Mouse (Mus musculus): Measurements from ENCODE around the gene Fcgr4. TPM values are rescaled to one million over a fixed set of nuclear protein-coding genes. Genes with fewer than 3 reads are reported as not detected.
"Not testable (repeated sequence)": the region's sequence is repeated elsewhere in the genome, so short reads cannot be mapped to it uniquely, and the experiment has no call there.

Gene Fcgr4
- total and polyA plus RNA-seq, 2 experiments from 2014 or later = 0.23 to 0.60 TPM

GRCm38 (mm10) chr1:171064491-171065242 is 45.9 kb downstream of the Fcgr4 start, which contains the start of gene Fcgr3:
Fcgr3 (minus strand) TSS chr1:171064935.
- DNase-seq (ENCODE audit: low spot score) (peak; percentile 45), ATAC-seq (ENCODE audit: insufficient read depth, low read depth) (peak; percentile 62)
- peak; percentile 36 for TF ChIP-seq CTCF (IDR thresholded peaks at IDR 0.05; ENCODE audit: low read depth)
- H3K9ac ChIP-seq (replicated peaks; ENCODE audit: low read depth, low read length); H3K27ac ChIP-seq (ENCODE audit: low read depth); H3K4me1 ChIP-seq (ENCODE audit: control insufficient read depth, insufficient read depth); H3K36me3 ChIP-seq (replicated peaks; ENCODE audit: control insufficient read depth, insufficient read depth, low read length); H3K9me3 ChIP-seq (replicated peaks; ENCODE audit: control insufficient read depth, low read length): not testable (repeated sequence)
- Histone ChIP-seq H3K27me3 (ENCODE audit: control insufficient read depth, insufficient read depth, low read length) (peaks cover 25% of the 10 kb centered on the region), H3K4me2 (ENCODE audit: low read depth, low read length) (peak within 1 kb of the TSS; percentile 36), H3K4me3 (ENCODE audit: low read depth, low read length) (peak within 1 kb of the TSS; percentile 34)
- under 1% methylated on average over 38 of the region's 75 CpGs for WGBS

GRCm38 (mm10) chr1:171065243-171065587 is 46.5 kb downstream of the Fcgr4 start:
- ATAC-seq (ENCODE audit: insufficient read depth, low read depth) = peak; percentile 16
- H3K9me3 ChIP-seq (replicated peaks; ENCODE audit: control insufficient read depth, low read length); H3K27ac ChIP-seq (ENCODE audit: low read depth); H3K36me3 ChIP-seq (replicated peaks; ENCODE audit: control insufficient read depth, insufficient read depth, low read length); H3K4me1 ChIP-seq (ENCODE audit: control insufficient read depth, insufficient read depth); H3K9ac ChIP-seq (replicated peaks; ENCODE audit: low read depth, low read length); DNase-seq (ENCODE audit: low spot score): not testable (repeated sequence)
- Histone ChIP-seq H3K27me3 (ENCODE audit: control insufficient read depth, insufficient read depth, low read length) (peaks cover 29% of the 10 kb centered on the region), H3K4me2 (ENCODE audit: low read depth, low read length) (0 out of 2 replicates have a peak overlapping the region, but pooled peaks have one; percentile 31), H3K4me3 (ENCODE audit: low read depth, low read length) (peak overlapping the region; percentile 34; the same call in 1 of the 2 replicates)
- WGBS = 0% methylated on average over 14 of the region's 35 CpGs

GRCm38 (mm10) chr1:171065768-171066167 is 47.0 kb downstream of the Fcgr4 start:
- not testable (repeated sequence) for H3K27ac ChIP-seq (ENCODE audit: low read depth); H3K4me1 ChIP-seq (ENCODE audit: control insufficient read depth, insufficient read depth); H3K36me3 ChIP-seq (replicated peaks; ENCODE audit: control insufficient read depth, insufficient read depth, low read length); DNase-seq (ENCODE audit: low spot score); H3K4me2 ChIP-seq (ENCODE audit: low read depth, low read length); H3K9me3 ChIP-seq (replicated peaks; ENCODE audit: control insufficient read depth, low read length); H3K9ac ChIP-seq (replicated peaks; ENCODE audit: low read depth, low read length)
- Histone ChIP-seq H3K27me3 (ENCODE audit: control insufficient read depth, insufficient read depth, low read length) (peaks cover 29% of the 10 kb centered on the region), H3K4me3 (ENCODE audit: low read depth, low read length) (peak overlapping the region; percentile 13; the same call in 1 of the 2 replicates)
- WGBS = 5% methylated on average over 26 of the region's 45 CpGs
- ATAC-seq (ENCODE audit: insufficient read depth, low read depth) = peak; percentile 3; the same call in 1 of the 2 replicates

GRCm38 (mm10) chr1:171066583-171066982 is 47.9 kb downstream of the Fcgr4 start:
- H3K9ac ChIP-seq (replicated peaks; ENCODE audit: low read depth, low read length); H3K4me2 ChIP-seq (ENCODE audit: low read depth, low read length); DNase-seq (ENCODE audit: low spot score); H3K4me3 ChIP-seq (ENCODE audit: low read depth, low read length); H3K4me1 ChIP-seq (ENCODE audit: control insufficient read depth, insufficient read depth); H3K36me3 ChIP-seq (replicated peaks; ENCODE audit: control insufficient read depth, insufficient read depth, low read length); ATAC-seq (ENCODE audit: insufficient read depth, low read depth); H3K27ac ChIP-seq (ENCODE audit: low read depth); H3K9me3 ChIP-seq (replicated peaks; ENCODE audit: control insufficient read depth, low read length): not testable (repeated sequence)
- WGBS = 29% methylated on average over 2 of the region's 10 CpGs
- H3K27me3 ChIP-seq (ENCODE audit: control insufficient read depth, insufficient read depth, low read length) = peaks cover 33% of the 10 kb centered on the region

- not testable (repeated sequence) for H3K36me3 ChIP-seq (replicated peaks; ENCODE audit: control insufficient read depth, insufficient read depth, low read length); DNase-seq (ENCODE audit: low spot score); H3K4me2 ChIP-seq (ENCODE audit: low read depth, low read length); ATAC-seq (ENCODE audit: insufficient read depth, low read depth); H3K4me3 ChIP-seq (ENCODE audit: low read depth, low read length); H3K9me3 ChIP-seq (replicated peaks; ENCODE audit: control insufficient read depth, low read length); H3K27ac ChIP-seq (ENCODE audit: low read depth); H3K4me1 ChIP-seq (ENCODE audit: control insufficient read depth, insufficient read depth); H3K9ac ChIP-seq (replicated peaks; ENCODE audit: low read depth, low read length)
- H3K27me3 ChIP-seq (ENCODE audit: control insufficient read depth, insufficient read depth, low read length) = peaks cover 33% of the 10 kb centered on the region
- 49% methylated on average over 5 of the region's 5 CpGs for WGBS
Observed at GRCm38 (mm10) chr1:171067928-171068327, 49.2 kb downstream of the Fcgr4 start.

GRCm38 (mm10) chr1:171069508-171069907 is 50.8 kb downstream of the Fcgr4 start:
- not testable (repeated sequence) for H3K4me3 ChIP-seq (ENCODE audit: low read depth, low read length); ATAC-seq (ENCODE audit: insufficient read depth, low read depth); H3K9me3 ChIP-seq (replicated peaks; ENCODE audit: control insufficient read depth, low read length); H3K4me1 ChIP-seq (ENCODE audit: control insufficient read depth, insufficient read depth); H3K36me3 ChIP-seq (replicated peaks; ENCODE audit: control insufficient read depth, insufficient read depth, low read length); H3K4me2 ChIP-seq (ENCODE audit: low read depth, low read length); H3K27ac ChIP-seq (ENCODE audit: low read depth); H3K9ac ChIP-seq (replicated peaks; ENCODE audit: low read depth, low read length); DNase-seq (ENCODE audit: low spot score)
- peaks cover 33% of the 10 kb centered on the region for H3K27me3 ChIP-seq (ENCODE audit: control insufficient read depth, insufficient read depth, low read length)
- 62% methylated on average over 3 of the region's 3 CpGs for WGBS

GRCm38 (mm10) chr1:171070879-171071278 is 52.2 kb downstream of the Fcgr4 start:
- H3K4me3 ChIP-seq (ENCODE audit: low read depth, low read length); H3K4me1 ChIP-seq (ENCODE audit: control insufficient read depth, insufficient read depth); H3K27ac ChIP-seq (ENCODE audit: low read depth); H3K9me3 ChIP-seq (replicated peaks; ENCODE audit: control insufficient read depth, low read length); ATAC-seq (ENCODE audit: insufficient read depth, low read depth); H3K9ac ChIP-seq (replicated peaks; ENCODE audit: low read depth, low read length); DNase-seq (ENCODE audit: low spot score); H3K36me3 ChIP-seq (replicated peaks; ENCODE audit: control insufficient read depth, insufficient read depth, low read length); H3K4me2 ChIP-seq (ENCODE audit: low read depth, low read length): not testable (repeated sequence)
- peaks cover 25% of the 10 kb centered on the region for H3K27me3 ChIP-seq (ENCODE audit: control insufficient read depth, insufficient read depth, low read length)
- 22% methylated on average over 11 of the region's 16 CpGs for WGBS

GRCm38 (mm10) chr1:171071726-171072125 is 53.0 kb downstream of the Fcgr4 start:
- H3K27me3 ChIP-seq (ENCODE audit: control insufficient read depth, insufficient read depth, low read length) = peaks cover 24% of the 10 kb centered on the region
- H3K27ac ChIP-seq (ENCODE audit: low read depth); H3K4me2 ChIP-seq (ENCODE audit: low read depth, low read length); H3K36me3 ChIP-seq (replicated peaks; ENCODE audit: control insufficient read depth, insufficient read depth, low read length); DNase-seq (ENCODE audit: low spot score); H3K4me1 ChIP-seq (ENCODE audit: control insufficient read depth, insufficient read depth); H3K9me3 ChIP-seq (replicated peaks; ENCODE audit: control insufficient read depth, low read length); H3K9ac ChIP-seq (replicated peaks; ENCODE audit: low read depth, low read length); H3K4me3 ChIP-seq (ENCODE audit: low read depth, low read length): not testable (repeated sequence)
- WGBS = no CpG with 5 or more reads among the region's 35 CpGs
- ATAC-seq (ENCODE audit: insufficient read depth, low read depth) = peak; percentile 50
